Mouse (Mus musculus): ENCODE data around the gene Uchl1. TPM values are rescaled to one million over a fixed set of nuclear protein-coding genes. Genes with fewer than 3 reads are reported as not detected.

The Uchl1 gene
- polyA plus RNA-seq, 1 experiment from 2014 or later: 18.3 TPM

DNA sequence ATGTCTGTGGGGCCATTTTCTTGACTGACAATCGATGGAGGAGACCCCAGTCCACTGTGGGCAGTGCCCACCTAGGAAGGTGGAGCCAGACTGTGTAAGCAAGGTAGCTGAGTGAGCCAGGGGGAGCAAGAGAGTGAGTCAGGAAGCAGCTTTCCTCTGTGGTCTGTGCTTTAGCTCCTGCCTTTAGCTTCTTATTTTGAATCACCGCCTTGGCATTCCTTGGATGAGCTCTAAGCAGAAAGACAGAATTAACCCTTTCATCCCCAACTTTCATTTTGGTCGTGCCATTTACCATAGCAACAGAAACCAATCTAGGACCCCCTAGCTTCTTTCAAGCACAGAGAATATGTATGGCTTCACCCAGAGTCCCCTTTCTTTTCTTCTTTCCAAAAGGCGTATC lies 42.0 kb downstream of the Uchl1 start:
- Histone ChIP-seq H3K27me3 (replicated peaks; ENCODE audit: insufficient read depth, low read length) (no peaks in the 10 kb centered on the region), H3K9me3 (ENCODE audit: low read length) (no peaks in the 10 kb centered on the region), H3K4me2 (replicated peaks; ENCODE audit: low read depth, low read length) (no peak overlapping the region), H3K4me1 (ENCODE audit: insufficient read depth, low read depth, low read length) (peaks cover 7% of the 10 kb centered on the region; the same call in 1 of the 2 replicates), H3K36me3 (ENCODE audit: insufficient read depth, low read length) (no peaks in the 10 kb centered on the region), H3K9ac (replicated peaks; ENCODE audit: low read depth) (no peak overlapping the region), H3K4me3 (ENCODE audit: low read depth, low read length) (no peak overlapping the region), H3K27ac (ENCODE audit: low read length) (no peak overlapping the region)
- 58% methylated on average over 4 of the region's 4 CpGs for WGBS
- no peak for ATAC-seq
- no peak for DNase-seq (ENCODE audit: low spot score)
- TF ChIP-seq CTCF (IDR thresholded peaks at IDR 0.05) (no peak), EP300 (IDR thresholded peaks at IDR 0.05) (no peak)

DNA sequence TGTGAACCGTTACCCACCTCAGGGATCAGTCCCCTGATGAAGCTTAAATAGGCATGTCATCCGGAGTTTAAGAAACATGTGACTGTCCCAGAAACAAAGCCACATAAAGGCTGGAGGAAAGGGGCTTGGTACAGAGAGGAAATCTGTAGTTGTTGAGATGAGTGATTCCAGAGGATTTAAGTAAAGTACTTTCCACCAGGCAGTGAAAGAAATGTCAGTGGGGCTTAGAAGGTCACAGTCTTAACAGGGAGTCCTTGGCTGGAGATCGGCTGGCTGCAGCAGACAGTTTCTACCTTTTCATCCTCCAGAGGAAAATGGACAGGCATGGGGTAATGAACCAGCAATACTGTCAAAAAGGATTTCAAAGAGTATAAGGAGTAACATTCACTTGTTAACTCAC lies 42.5 kb downstream of the Uchl1 start:
- no peak overlapping the region for H3K27ac ChIP-seq (ENCODE audit: low read length)
- H3K4me3 ChIP-seq (ENCODE audit: low read depth, low read length): no peak overlapping the region
- no peak overlapping the region for H3K9ac ChIP-seq (replicated peaks; ENCODE audit: low read depth)
- TF ChIP-seq CTCF (IDR thresholded peaks at IDR 0.05): no peak
- TF ChIP-seq EP300 (IDR thresholded peaks at IDR 0.05): no peak
- DNase-seq (ENCODE audit: low spot score) (no peak), ATAC-seq (no peak)
- no peaks in the 10 kb centered on the region for H3K36me3 ChIP-seq (ENCODE audit: insufficient read depth, low read length)
- peaks cover 8% of the 10 kb centered on the region; the same call in 1 of the 2 replicates for H3K4me1 ChIP-seq (ENCODE audit: insufficient read depth, low read depth, low read length)
- no peaks in the 10 kb centered on the region for H3K9me3 ChIP-seq (ENCODE audit: low read length)
- no peak overlapping the region for H3K4me2 ChIP-seq (replicated peaks; ENCODE audit: low read depth, low read length)
- 64% methylated on average over 3 of the region's 3 CpGs for WGBS
- no peaks in the 10 kb centered on the region for H3K27me3 ChIP-seq (replicated peaks; ENCODE audit: insufficient read depth, low read length)

DNA sequence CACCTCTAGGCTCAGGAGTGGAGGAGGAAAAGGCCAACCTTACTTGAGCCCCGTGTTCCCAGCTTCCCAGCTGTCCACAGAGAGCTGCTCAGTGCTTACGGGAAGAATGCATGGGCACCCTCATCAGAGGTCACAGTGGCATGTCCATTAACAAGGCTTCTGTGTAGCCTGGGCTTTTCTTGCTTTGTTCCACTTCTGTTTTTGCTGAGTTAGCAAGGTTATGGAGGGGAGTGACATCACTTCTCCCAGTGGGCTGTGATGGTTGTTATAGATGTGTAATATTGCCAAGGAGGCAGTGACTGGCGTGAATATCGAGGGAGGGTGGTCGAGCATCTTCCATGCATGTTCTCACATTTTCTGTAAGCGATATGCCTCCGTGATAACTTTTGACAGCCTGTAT lies 43.0 kb downstream of the Uchl1 start:
- WGBS: 74% methylated on average over 7 of the region's 7 CpGs
- Histone ChIP-seq H3K9ac (replicated peaks; ENCODE audit: low read depth) (no peak overlapping the region), H3K27me3 (replicated peaks; ENCODE audit: insufficient read depth, low read length) (no peaks in the 10 kb centered on the region), H3K27ac (ENCODE audit: low read length) (no peak overlapping the region), H3K4me3 (ENCODE audit: low read depth, low read length) (no peak overlapping the region), H3K4me2 (replicated peaks; ENCODE audit: low read depth, low read length) (no peak overlapping the region), H3K9me3 (ENCODE audit: low read length) (no peaks in the 10 kb centered on the region), H3K4me1 (ENCODE audit: insufficient read depth, low read depth, low read length) (peaks cover 8% of the 10 kb centered on the region; the same call in 1 of the 2 replicates), H3K36me3 (ENCODE audit: insufficient read depth, low read length) (no peaks in the 10 kb centered on the region)
- no peak for ATAC-seq
- TF ChIP-seq CTCF (IDR thresholded peaks at IDR 0.05) (no peak), EP300 (IDR thresholded peaks at IDR 0.05) (no peak)
- no peak for DNase-seq (ENCODE audit: low spot score)

DNA sequence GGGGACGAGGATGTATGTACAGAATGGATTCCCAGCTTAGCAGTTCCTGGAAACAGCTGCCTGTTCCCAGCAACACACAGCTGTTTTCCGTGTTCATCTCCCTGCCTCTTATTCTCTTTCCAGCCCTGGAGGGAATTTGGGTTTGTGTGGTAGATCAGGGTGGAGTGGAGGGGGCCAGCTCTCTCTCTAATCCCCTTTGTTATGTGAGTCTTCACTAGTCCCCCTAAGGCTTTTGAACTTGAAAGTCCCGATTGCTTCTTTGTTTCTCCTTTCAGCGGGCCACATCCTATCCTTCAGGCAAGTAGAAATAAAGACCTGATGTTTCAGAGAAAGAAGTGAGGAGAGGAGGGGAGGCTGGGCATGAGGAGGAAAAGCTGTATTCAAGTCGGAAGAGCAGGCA lies 45.0 kb downstream of the Uchl1 start:
- 52% methylated on average over 5 of the region's 5 CpGs for WGBS
- no peak for ATAC-seq

DNA sequence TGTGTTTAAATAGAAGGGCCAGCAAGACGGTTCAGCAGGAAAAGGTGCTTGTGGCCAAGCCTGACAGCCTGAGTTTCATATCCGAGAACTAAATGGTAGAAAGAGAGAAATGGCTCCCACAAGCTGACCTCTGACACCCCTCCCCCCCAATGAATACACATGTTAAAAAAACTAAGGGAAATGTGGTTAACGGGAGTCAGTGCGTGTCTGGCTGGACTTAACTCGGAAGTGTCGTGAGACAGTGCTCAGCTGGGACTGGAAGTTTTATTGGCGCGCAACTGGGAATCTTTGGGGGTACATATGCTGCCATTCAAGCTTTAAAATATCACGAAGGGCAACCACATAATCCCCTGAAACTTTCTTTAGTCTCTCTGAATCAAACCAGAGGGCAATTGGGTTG lies 46.7 kb downstream of the Uchl1 start:
- H3K4me2 ChIP-seq (replicated peaks; ENCODE audit: low read depth, low read length): peak overlapping the region; percentile 20; the same call in 1 of the 2 replicates
- H3K9me3 ChIP-seq (ENCODE audit: low read length): no peaks in the 10 kb centered on the region
- 41% methylated on average over 9 of the region's 9 CpGs for WGBS
- H3K4me3 ChIP-seq (ENCODE audit: low read depth, low read length): no peak overlapping the region
- H3K36me3 ChIP-seq (ENCODE audit: insufficient read depth, low read length): no peaks in the 10 kb centered on the region
- peak overlapping the region; percentile 48 for H3K27ac ChIP-seq (ENCODE audit: low read length)
- peak; percentile 51 for DNase-seq (ENCODE audit: low spot score)
- H3K27me3 ChIP-seq (replicated peaks; ENCODE audit: insufficient read depth, low read length): no peaks in the 10 kb centered on the region
- peak; percentile 46 for ATAC-seq
- H3K4me1 ChIP-seq (ENCODE audit: insufficient read depth, low read depth, low read length): peaks cover 5% of the 10 kb centered on the region; the same call in 1 of the 2 replicates
- H3K9ac ChIP-seq (replicated peaks; ENCODE audit: low read depth): no peak overlapping the region
- no peak for TF ChIP-seq EP300 (IDR thresholded peaks at IDR 0.05)
- no peak for TF ChIP-seq CTCF (IDR thresholded peaks at IDR 0.05)

More for the DNA sequence above, 45.0 kb downstream of the Uchl1 start:
- H3K36me3 ChIP-seq (ENCODE audit: insufficient read depth, low read length): no peaks in the 10 kb centered on the region
- no peak overlapping the region for H3K4me3 ChIP-seq (ENCODE audit: low read depth, low read length)
- H3K27me3 ChIP-seq (replicated peaks; ENCODE audit: insufficient read depth, low read length): no peaks in the 10 kb centered on the region
- H3K4me2 ChIP-seq (replicated peaks; ENCODE audit: low read depth, low read length): no peak overlapping the region
- H3K27ac ChIP-seq (ENCODE audit: low read length): no peak overlapping the region
- H3K4me1 ChIP-seq (ENCODE audit: insufficient read depth, low read depth, low read length): peaks cover 5% of the 10 kb centered on the region; the same call in 1 of the 2 replicates
- no peaks in the 10 kb centered on the region for H3K9me3 ChIP-seq (ENCODE audit: low read length)
- DNase-seq (ENCODE audit: low spot score): no peak
- TF ChIP-seq CTCF (IDR thresholded peaks at IDR 0.05): no peak
- no peak for TF ChIP-seq EP300 (IDR thresholded peaks at IDR 0.05)
- H3K9ac ChIP-seq (replicated peaks; ENCODE audit: low read depth): no peak overlapping the region

DNA sequence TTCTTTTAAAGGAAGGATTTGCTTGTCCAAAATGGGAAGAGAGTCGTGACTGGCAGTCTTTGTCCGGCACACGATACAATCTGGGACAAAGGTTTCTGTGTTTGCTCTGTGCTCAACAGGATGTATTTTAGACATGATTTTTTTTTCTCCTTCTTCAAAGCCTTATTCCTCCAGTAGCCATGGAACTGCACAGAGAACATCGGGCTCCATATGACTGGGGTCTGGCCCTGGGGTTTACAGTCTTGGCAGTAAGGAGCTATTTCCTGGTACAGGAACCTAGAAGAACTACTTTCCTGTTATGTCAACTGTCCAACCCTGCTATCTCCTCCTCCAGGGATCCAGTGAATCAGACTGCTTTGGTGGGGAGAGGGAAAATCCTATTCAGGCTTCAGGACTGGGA lies 47.1 kb downstream of the Uchl1 start:
- DNase-seq (ENCODE audit: low spot score): peak; percentile 55
- H3K4me1 ChIP-seq (ENCODE audit: insufficient read depth, low read depth, low read length): peaks cover 5% of the 10 kb centered on the region; the same call in 1 of the 2 replicates
- H3K4me2 ChIP-seq (replicated peaks; ENCODE audit: low read depth, low read length): peak overlapping the region; percentile 20; the same call in 1 of the 2 replicates
- TF ChIP-seq EP300 (IDR thresholded peaks at IDR 0.05) (no peak), CTCF (IDR thresholded peaks at IDR 0.05) (no peak)
- H3K27me3 ChIP-seq (replicated peaks; ENCODE audit: insufficient read depth, low read length): no peaks in the 10 kb centered on the region
- ATAC-seq: peak; percentile 48
- H3K9me3 ChIP-seq (ENCODE audit: low read length): no peaks in the 10 kb centered on the region
- WGBS: 8% methylated on average over 4 of the region's 4 CpGs
- H3K36me3 ChIP-seq (ENCODE audit: insufficient read depth, low read length): no peaks in the 10 kb centered on the region
- peak overlapping the region; percentile 48 for H3K27ac ChIP-seq (ENCODE audit: low read length)
- no peak overlapping the region for H3K4me3 ChIP-seq (ENCODE audit: low read depth, low read length)
- H3K9ac ChIP-seq (replicated peaks; ENCODE audit: low read depth): no peak overlapping the region

DNA sequence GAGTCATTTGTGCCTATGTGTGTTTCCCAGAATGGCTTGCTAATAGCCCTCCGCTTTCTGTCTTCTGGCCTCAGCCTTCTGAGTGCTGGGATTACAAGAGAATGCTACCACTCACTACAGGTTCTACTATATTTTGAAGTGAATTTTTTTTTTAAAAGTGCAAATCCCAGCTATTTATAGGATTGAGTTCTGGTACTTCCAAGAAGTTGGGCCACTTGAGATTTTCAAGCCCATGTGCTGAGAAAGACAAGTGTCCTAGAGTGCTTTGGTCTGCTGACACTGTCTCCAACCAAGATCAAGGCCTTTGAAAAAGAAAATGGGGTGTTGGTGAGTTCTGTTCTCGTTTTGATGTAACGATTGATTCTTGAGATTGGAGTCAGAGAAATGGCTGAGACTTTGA lies 47.7 kb downstream of the Uchl1 start:
- DNase-seq (ENCODE audit: low spot score): peak; percentile 73
- no peak overlapping the region for H3K4me3 ChIP-seq (ENCODE audit: low read depth, low read length)
- H3K4me2 ChIP-seq (replicated peaks; ENCODE audit: low read depth, low read length): no peak overlapping the region
- WGBS: 19% methylated on average over 3 of the region's 3 CpGs
- peak; percentile 73 for ATAC-seq
- H3K27ac ChIP-seq (ENCODE audit: low read length): peak overlapping the region; percentile 48
- H3K4me1 ChIP-seq (ENCODE audit: insufficient read depth, low read depth, low read length): peaks cover 5% of the 10 kb centered on the region; the same call in 1 of the 2 replicates
- no peaks in the 10 kb centered on the region for H3K36me3 ChIP-seq (ENCODE audit: insufficient read depth, low read length)
- H3K9me3 ChIP-seq (ENCODE audit: low read length): no peaks in the 10 kb centered on the region
- TF ChIP-seq EP300 (IDR thresholded peaks at IDR 0.05) (peak; percentile 79), CTCF (IDR thresholded peaks at IDR 0.05) (no peak)
- no peaks in the 10 kb centered on the region for H3K27me3 ChIP-seq (replicated peaks; ENCODE audit: insufficient read depth, low read length)
- no peak overlapping the region for H3K9ac ChIP-seq (replicated peaks; ENCODE audit: low read depth)

Data from lung, postnatal 0 days (tissue).